Mouse (Mus musculus) myocyte (in vitro differentiated cells): ENCODE results near the gene Agbl3. TPM values are rescaled to one million over a fixed set of nuclear protein-coding genes. Genes with fewer than 3 reads are reported as not detected.

Experiments
- H3K27me3 ChIP-seq: one replicate; pipeline ENCODE4 v1.6.1; 2011; ENCODE audit not compliant: control insufficient read depth, insufficient read depth, insufficient read length
- H3K36me3 ChIP-seq: one replicate; pipeline ENCODE4 v1.6.1; 2011; ENCODE audit not compliant: control insufficient read depth, insufficient read depth
- H3K4me2 ChIP-seq: one replicate; pipeline ENCODE4 v1.6.1; 2011; ENCODE audit warnings: low read depth, control low read depth
- H3K4me3 ChIP-seq: one replicate; pipeline ENCODE4 v1.5.1; 2011; ENCODE audit warnings: mild to moderate bottlenecking, control low read depth, moderate library complexity
- H3K79me2 ChIP-seq: one replicate; pipeline ENCODE4 v1.6.1; 2011; ENCODE audit not compliant: control insufficient read depth, insufficient read depth
- H3ac ChIP-seq: one replicate; pipeline ENCODE4 v1.6.1; 2011; ENCODE audit not compliant: control insufficient read depth, insufficient read length
- CEBPB ChIP-seq: IDR thresholded peaks from 2 replicates; pipeline ENCODE4 v1.6.1; 2011; ENCODE audit warnings: mild to moderate bottlenecking, moderate library complexity; ENCODE audit not compliant: poor library complexity, insufficient read depth, severe bottlenecking
- E2F4 ChIP-seq: IDR thresholded peaks from one replicate; pipeline ENCODE4 v1.6.1; 2011; ENCODE audit warnings: mild to moderate bottlenecking, control low read depth, moderate library complexity; ENCODE audit not compliant: insufficient read depth
- MAX ChIP-seq: IDR thresholded peaks from one replicate; pipeline ENCODE4 v1.6.1; 2011; ENCODE audit warnings: low read depth, mild to moderate bottlenecking, control low read depth
- MYOD1 ChIP-seq, 3 experiments: IDR thresholded peaks; one replicate each; pipeline ENCODE4 v1.6.1; 2011; ENCODE audit warnings: control low read depth in 2 of 3, low read depth in 2 of 3, mild to moderate bottlenecking in 2 of 3, moderate library complexity in 1 of 3; ENCODE audit not compliant: insufficient read length in 2 of 3, control insufficient read depth in 1 of 3
- MYOG ChIP-seq, 3 experiments: IDR thresholded peaks; one replicate each; pipeline ENCODE4 v1.6.1; 2011; ENCODE audit warnings: control low read depth in 2 of 3, low read depth in 2 of 3, mild to moderate bottlenecking in 2 of 3; ENCODE audit not compliant: insufficient read length in 2 of 3, control insufficient read depth in 1 of 3, insufficient read depth in 1 of 3
- POLR2A ChIP-seq: IDR thresholded peaks from one replicate; pipeline ENCODE4 v1.6.1; 2011; ENCODE audit warnings: low read depth, mild to moderate bottlenecking, control low read depth, moderate library complexity; ENCODE audit not compliant: insufficient read length
- POLR2AphosphoS2 ChIP-seq: IDR thresholded peaks from one replicate; pipeline ENCODE4 v1.6.1; 2011; ENCODE audit warnings: low read depth, control low read depth; ENCODE audit not compliant: insufficient read length
- REST ChIP-seq: IDR thresholded peaks from one replicate; pipeline ENCODE4 v1.6.1; 2011; ENCODE audit warnings: mild to moderate bottlenecking, control low read depth, moderate library complexity; ENCODE audit not compliant: insufficient read depth, insufficient read length
- SRF ChIP-seq: IDR thresholded peaks from one replicate; pipeline ENCODE4 v1.6.1; 2011; ENCODE audit warnings: low read depth; ENCODE audit not compliant: control insufficient read depth, insufficient read length
- TCF12 ChIP-seq: IDR thresholded peaks from one replicate; pipeline ENCODE4 v1.6.1; 2011; ENCODE audit warnings: mild to moderate bottlenecking, control low read depth; ENCODE audit not compliant: poor library complexity, insufficient read depth, severe bottlenecking
- TCF3 ChIP-seq: IDR thresholded peaks from one replicate; pipeline ENCODE4 v1.6.1; 2011; ENCODE audit warnings: low read depth, control low read depth; ENCODE audit not compliant: insufficient read length
- USF1 ChIP-seq: IDR thresholded peaks from one replicate; pipeline ENCODE4 v1.6.1; 2011; ENCODE audit warnings: low read depth, mild to moderate bottlenecking, control low read depth, moderate library complexity
- polyA plus RNA-seq: library from polyadenylated mRNA; unstranded; fragments of >200 nt; fragmentation: generic; extraction: Trizol; gene quantifications from one replicate; pipeline ENCODE4 v1.2.1, GENCODE M21; 2012; ENCODE audit warnings: missing spikeins

Agbl3 gene
- polyA plus RNA-seq, 1 experiment, result 3.6 TPM

DNA sequence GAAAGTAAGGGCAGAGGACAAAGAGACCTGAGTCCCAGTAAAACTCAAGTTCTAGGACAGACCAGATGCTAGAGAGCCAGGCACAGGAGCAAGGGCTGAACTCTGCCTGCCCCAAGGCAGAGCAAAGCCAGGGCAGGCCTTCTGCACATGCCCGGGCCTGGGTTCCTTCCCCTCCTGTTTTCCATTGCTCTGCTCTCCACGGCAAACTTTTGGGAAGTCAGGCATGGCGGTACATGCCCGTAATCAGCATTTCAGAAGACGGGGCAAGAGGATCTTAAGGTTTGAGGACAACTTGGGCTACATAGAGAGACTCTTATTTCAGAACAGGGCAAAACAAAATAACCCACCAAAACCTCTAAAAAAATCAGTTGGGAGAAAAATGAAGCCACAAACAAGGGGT is 89.9 kb downstream of the Agbl3 start:
- peaks cover 3% of the 10 kb centered on the region for H3K36me3 ChIP-seq
- no peak overlapping the region for H3ac ChIP-seq
- no peaks in the 10 kb centered on the region for H3K27me3 ChIP-seq
- no peak overlapping the region for H3K4me2 ChIP-seq
- no peak overlapping the region for H3K4me3 ChIP-seq
- no peaks in the 10 kb centered on the region for H3K79me2 ChIP-seq
- TF ChIP-seq MYOG (IDR thresholded peaks at IDR 0.05; ENCODE audit: control insufficient read depth in 1 of 3, insufficient read depth in 1 of 3, insufficient read length in 2 of 3, low read depth in 2 of 3) (no peak), TCF3 (no peak), USF1 (no peak), TCF12 (no peak)

GRCm38 (mm10) chr6:34870724-34871123 is 90.5 kb downstream of the Agbl3 start:
- no peaks in the 10 kb centered on the region for H3K79me2 ChIP-seq
- H3K27me3 ChIP-seq, result no peaks in the 10 kb centered on the region
- no peak overlapping the region for H3ac ChIP-seq
- no peak overlapping the region for H3K4me3 ChIP-seq
- TF ChIP-seq POLR2A (no peak), MYOD1 (IDR thresholded peaks at IDR 0.05; ENCODE audit: control insufficient read depth in 1 of 3, insufficient read length in 2 of 3, low read depth in 2 of 3) (no peak), TCF12 (no peak), MYOG (IDR thresholded peaks at IDR 0.05; ENCODE audit: control insufficient read depth in 1 of 3, insufficient read depth in 1 of 3, insufficient read length in 2 of 3, low read depth in 2 of 3) (no peak), REST (no peak), POLR2AphosphoS2 (no peak), MAX (no peak), SRF (no peak), E2F4 (no peak), USF1 (no peak), CEBPB (no peak), TCF3 (no peak)
- peaks cover 3% of the 10 kb centered on the region for H3K36me3 ChIP-seq
- no peak overlapping the region for H3K4me2 ChIP-seq

DNA sequence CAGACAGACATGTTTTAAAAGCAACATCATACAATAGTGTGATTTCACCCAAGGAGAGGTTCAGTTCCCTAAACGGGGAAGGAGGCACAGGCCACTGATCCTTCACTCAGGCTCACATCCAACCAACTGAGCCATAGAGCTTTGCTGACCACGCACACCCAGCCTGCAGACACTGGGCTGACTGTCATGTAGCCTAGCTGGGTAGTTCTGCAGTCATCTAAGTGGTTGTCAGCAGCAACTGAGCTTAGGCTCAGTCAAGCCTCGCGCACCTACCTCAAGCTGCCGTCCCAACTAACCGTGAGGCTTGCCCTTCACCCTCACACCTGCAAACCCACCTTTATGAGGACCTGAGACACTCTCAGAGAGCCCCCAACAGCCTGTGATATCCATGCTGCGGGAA is 91.7 kb downstream of the Agbl3 start:
- Histone ChIP-seq H3K36me3 (peaks cover 3% of the 10 kb centered on the region), H3K79me2 (peaks cover 6% of the 10 kb centered on the region), H3ac (no peak overlapping the region), H3K27me3 (no peaks in the 10 kb centered on the region), H3K4me2 (no peak overlapping the region), H3K4me3 (no peak overlapping the region)
- TF ChIP-seq TCF12 (no peak), MYOD1 (IDR thresholded peaks at IDR 0.05; ENCODE audit: control insufficient read depth in 1 of 3, insufficient read length in 2 of 3, low read depth in 2 of 3) (no peak), POLR2A (peak; percentile 30), POLR2AphosphoS2 (peak; percentile 63)

DNA sequence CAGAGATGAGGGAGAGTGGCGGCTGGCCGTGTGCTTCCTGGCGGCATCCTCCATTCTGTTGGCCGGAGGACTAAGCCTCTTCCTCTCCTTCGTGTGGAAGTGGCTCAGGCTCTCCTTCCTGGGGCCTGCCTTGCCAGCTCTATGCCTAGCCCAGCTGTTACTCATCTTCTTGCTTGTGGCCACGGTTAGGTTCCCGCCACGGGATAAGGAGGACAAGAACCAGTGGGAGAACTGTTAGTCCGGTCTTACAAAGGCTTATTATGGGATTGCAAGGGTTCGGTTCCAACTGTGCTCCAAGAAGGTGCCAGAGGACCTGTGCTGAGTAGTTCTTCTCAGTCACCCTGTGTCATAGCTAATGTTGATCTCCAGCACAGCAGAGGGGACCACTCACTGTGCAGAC is 92.6 kb downstream of the Agbl3 start:
- Histone ChIP-seq H3K4me2 (no peak overlapping the region), H3K4me3 (no peak overlapping the region), H3ac (no peak overlapping the region), H3K36me3 (peaks cover 3% of the 10 kb centered on the region), H3K79me2 (peaks cover 15% of the 10 kb centered on the region), H3K27me3 (no peaks in the 10 kb centered on the region)
- TF ChIP-seq USF1, result no peak
- no peak for TF ChIP-seq MAX
- no peak for TF ChIP-seq CEBPB
- TF ChIP-seq POLR2A, result no peak
- no peak for TF ChIP-seq E2F4
- TF ChIP-seq TCF12, result no peak

DNA sequence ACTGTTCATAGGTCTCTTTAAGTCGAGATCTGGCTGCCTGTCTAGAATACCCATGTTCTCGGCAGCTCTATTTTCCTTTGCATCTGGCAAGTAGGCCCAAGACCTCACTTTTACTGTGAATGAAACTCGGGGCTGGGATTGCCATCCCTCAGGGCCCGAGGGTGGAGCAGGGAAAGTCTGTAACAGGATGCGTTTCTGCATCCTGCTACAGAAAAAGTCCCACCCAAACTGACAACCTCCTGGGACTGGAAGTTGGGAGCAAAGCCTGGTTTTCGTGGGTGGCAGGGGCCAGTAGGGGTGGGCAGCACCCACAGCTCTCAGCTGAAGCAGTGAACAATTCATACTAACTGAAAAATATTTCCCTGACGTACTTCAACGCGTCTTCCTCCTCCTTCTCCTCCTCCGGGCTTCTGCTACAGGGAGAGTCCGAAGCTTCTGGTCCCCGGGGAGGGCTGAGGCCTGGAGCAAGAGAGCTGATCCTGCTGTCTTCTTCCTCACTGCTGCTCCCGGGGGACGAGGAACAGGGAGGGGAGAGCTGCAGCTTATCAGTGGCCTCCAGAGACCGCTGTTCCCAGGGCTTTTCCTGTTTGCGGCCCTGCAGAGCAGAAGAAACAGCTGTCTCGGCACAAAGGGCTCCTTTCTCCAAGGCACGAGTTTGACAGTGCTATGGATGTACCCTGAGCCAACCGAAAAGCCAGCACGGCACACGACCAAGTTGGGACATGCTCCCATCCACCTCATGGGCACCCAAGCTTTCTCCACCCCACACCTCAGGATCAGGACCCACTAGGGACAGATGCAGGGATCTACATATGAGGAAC is 94.1 kb downstream of the Agbl3 start:
- Histone ChIP-seq H3K79me2 (peaks cover 15% of the 10 kb centered on the region), H3K4me2 (peak overlapping the region; percentile 54), H3K4me3 (no peak overlapping the region), H3ac (no peak overlapping the region), H3K27me3 (no peaks in the 10 kb centered on the region), H3K36me3 (peaks cover 4% of the 10 kb centered on the region)
- TF ChIP-seq POLR2A (no peak), MYOG (IDR thresholded peaks at IDR 0.05; ENCODE audit: control insufficient read depth in 1 of 3, insufficient read depth in 1 of 3, insufficient read length in 2 of 3, low read depth in 2 of 3) (peak in 1 of 3 experiments; percentile 47), POLR2AphosphoS2 (peak; percentile 4), MYOD1 (IDR thresholded peaks at IDR 0.05; ENCODE audit: control insufficient read depth in 1 of 3, insufficient read length in 2 of 3, low read depth in 2 of 3) (peak in 2 of 3 experiments; percentile 45 to 49), USF1 (no peak), TCF3 (no peak)
